8 mouse cellular contexts compared by ENCODE assay signal in the genomic region with DNA sequence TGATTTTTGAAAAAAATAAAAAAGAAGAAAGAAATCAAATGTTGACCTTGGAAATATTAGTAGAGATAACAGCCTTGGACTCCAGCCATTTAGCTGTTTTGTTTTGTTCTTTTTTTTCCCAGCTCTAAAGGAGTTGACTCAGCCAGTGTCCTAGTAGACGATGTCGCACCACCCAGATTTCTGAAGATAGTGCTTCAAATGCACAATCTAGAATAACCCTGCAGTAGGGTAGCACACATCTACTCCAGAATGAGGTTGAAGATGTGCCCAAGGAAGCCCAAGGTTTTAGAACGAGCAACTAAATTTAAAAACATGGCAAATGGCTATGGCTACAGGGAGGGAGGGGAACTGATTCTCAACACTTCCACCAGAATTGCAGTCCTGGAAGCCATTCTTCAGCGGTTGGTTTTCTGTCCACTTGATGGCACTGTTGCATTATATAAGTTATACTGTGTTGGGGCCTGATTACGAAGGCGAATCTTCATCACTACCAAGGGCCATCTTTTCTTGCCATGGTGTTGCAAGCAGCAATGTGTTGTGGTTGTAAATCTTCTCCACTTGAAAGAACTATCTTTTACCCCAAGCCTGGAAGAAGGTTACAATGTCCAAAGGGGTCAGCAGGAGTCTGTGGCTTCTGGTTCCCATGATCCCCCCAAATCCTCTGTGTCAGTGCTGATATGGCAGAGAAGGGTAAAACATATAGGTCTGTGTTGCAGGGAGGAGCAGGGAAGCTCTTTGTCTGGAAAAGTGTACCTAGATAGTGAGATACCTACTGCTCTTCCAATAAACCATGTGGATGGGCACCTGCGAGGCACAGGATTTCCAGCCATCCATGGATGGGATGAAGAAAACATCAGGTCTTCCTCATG.
DNase-seq lines count a peak whose midpoint lies in the region; ATAC-seq and TF ChIP-seq lines count a peak whose summit lies in the region.

No protein-coding gene starts in this region.

- peak; percentile 93 for ATAC-seq in forebrain, postnatal 0 days
- no peak for ATAC-seq in intestine, postnatal 0 days
- peak; percentile 60; the same call in 1 of the 2 replicates for ATAC-seq in neural tube, embryonic 11.5 days (ENCODE audit: insufficient read depth, low FRiP score, low TSS enrichment)

- H3K36me3 ChIP-seq in forebrain, postnatal 0 days (ENCODE audit: insufficient read depth) = no peaks in the 10 kb centered on the region
- H3K36me3 ChIP-seq in intestine, postnatal 0 days (ENCODE audit: control insufficient read depth, insufficient read depth) = no peaks in the 10 kb centered on the region
- H3K36me3 ChIP-seq in neural tube, embryonic 11.5 days (ENCODE audit: control insufficient read depth, insufficient read depth, low read length) = no peaks in the 10 kb centered on the region
- no peaks in the 10 kb centered on the region for H3K36me3 ChIP-seq in thymus, adult 2 months (ENCODE audit: control insufficient read depth, insufficient read depth, low read length)

- DNase-seq in gastrocnemius, adult 2 months = no peak
- no peak for DNase-seq in gastrocnemius, adult 8-10 months (ENCODE audit: low spot score in 2 of 2)
- DNase-seq in brain, embryonic 18.5 days (ENCODE audit: low read depth, low spot score) = peak; percentile 40
- DNase-seq in forebrain, postnatal 0 days = peak; percentile 87
- DNase-seq in left cerebral cortex, adult 8-10 months (ENCODE audit: low spot score in 2 of 2) = peak; percentile 28 to 60
- peak; percentile 27 for DNase-seq in neural tube, embryonic 11.5 days (ENCODE audit: low spot score)
- no peak for DNase-seq in thymus, adult 2 months

- peak; percentile 69 for TF ChIP-seq CTCF in gastrocnemius, adult 2 months (IDR thresholded peaks at IDR 0.05)
- TF ChIP-seq CTCF in forebrain, postnatal 0 days (IDR thresholded peaks at IDR 0.05; ENCODE audit: low read depth) = peak; percentile 84
- TF ChIP-seq CTCF in intestine, postnatal 0 days (IDR thresholded peaks at IDR 0.05; ENCODE audit: low read depth) = peak; percentile 68
- no peak for TF ChIP-seq CTCF in thymus, adult 2 months (IDR thresholded peaks at IDR 0.05; ENCODE audit: borderline replicate concordance, control insufficient read depth, extremely low read depth, insufficient read depth, low read length, poor library complexity)

- H3K27me3 ChIP-seq in forebrain, postnatal 0 days (ENCODE audit: insufficient read depth, low read length) = no peaks in the 10 kb centered on the region
- no peaks in the 10 kb centered on the region for H3K27me3 ChIP-seq in intestine, postnatal 0 days (replicated peaks; ENCODE audit: control insufficient read depth, insufficient read depth, low read length)
- no peaks in the 10 kb centered on the region for H3K27me3 ChIP-seq in neural tube, embryonic 11.5 days (ENCODE audit: control insufficient read depth, insufficient read depth, low read length)
- H3K27me3 ChIP-seq in thymus, adult 2 months (ENCODE audit: control insufficient read depth, insufficient read depth, low read length) = no peaks in the 10 kb centered on the region

- no peak overlapping the region for H3K27ac ChIP-seq in gastrocnemius, adult 2 months
- no peak overlapping the region for H3K27ac ChIP-seq in forebrain, postnatal 0 days (ENCODE audit: low read depth, low read length)
- H3K27ac ChIP-seq in intestine, postnatal 0 days (ENCODE audit: low read depth, low read length) = no peak overlapping the region
- H3K27ac ChIP-seq in neural tube, embryonic 11.5 days (ENCODE audit: low read depth, low read length) = no peak overlapping the region
- no peak overlapping the region for H3K27ac ChIP-seq in thymus, adult 2 months (ENCODE audit: control insufficient read depth, insufficient read depth, low read length)

- H3K4me1 ChIP-seq in forebrain, postnatal 0 days (ENCODE audit: insufficient read depth) = no peaks in the 10 kb centered on the region
- H3K4me1 ChIP-seq in intestine, postnatal 0 days (replicated peaks; ENCODE audit: control insufficient read depth, insufficient read depth, low read length) = no peaks in the 10 kb centered on the region
- no peaks in the 10 kb centered on the region for H3K4me1 ChIP-seq in neural tube, embryonic 11.5 days (ENCODE audit: control insufficient read depth, insufficient read depth, low read length)
- H3K4me1 ChIP-seq in thymus, adult 2 months (replicated peaks; ENCODE audit: control insufficient read depth, insufficient read depth, low read length) = no peaks in the 10 kb centered on the region

- no peak overlapping the region for H3K9ac ChIP-seq in forebrain, postnatal 0 days
- no peak overlapping the region for H3K9ac ChIP-seq in intestine, postnatal 0 days (ENCODE audit: low read depth, low read length)
- H3K9ac ChIP-seq in neural tube, embryonic 11.5 days (ENCODE audit: low read length) = no peak overlapping the region

- H3K4me3 ChIP-seq in gastrocnemius, adult 2 months = no peak overlapping the region
- no peak overlapping the region for H3K4me3 ChIP-seq in forebrain, postnatal 0 days (ENCODE audit: low read depth, low read length)
- no peak overlapping the region for H3K4me3 ChIP-seq in intestine, postnatal 0 days (ENCODE audit: low read depth, low read length)
- H3K4me3 ChIP-seq in neural tube, embryonic 11.5 days (ENCODE audit: low read depth, low read length) = no peak overlapping the region
- H3K4me3 ChIP-seq in thymus, adult 2 months (ENCODE audit: control insufficient read depth, insufficient read depth, low read length) = no peak overlapping the region

- 47% methylated on average over 7 of the region's 7 CpGs for WGBS in forebrain, postnatal 0 days
- 47% methylated on average over 7 of the region's 7 CpGs for WGBS in intestine, postnatal 0 days
- 54% methylated on average over 7 of the region's 7 CpGs for WGBS in neural tube, embryonic 11.5 days
- WGBS in thymus, adult 2 months = 46% methylated on average over 7 of the region's 7 CpGs

- intact Hi-C loops in gastrocnemius, adult 2 months (cut with DNase I) = loop anchor here (1.0 kb wide), 1 partner anchor 425 kb away; no protein-coding TSS in a partner anchor

- H3K4me2 ChIP-seq in forebrain, postnatal 0 days (ENCODE audit: low read depth) = no peak overlapping the region
- no peak overlapping the region for H3K4me2 ChIP-seq in intestine, postnatal 0 days (replicated peaks; ENCODE audit: low read depth)
- H3K4me2 ChIP-seq in neural tube, embryonic 11.5 days (ENCODE audit: low read depth) = no peak overlapping the region

- no peaks in the 10 kb centered on the region for H3K9me3 ChIP-seq in forebrain, postnatal 0 days (ENCODE audit: low read length)
- H3K9me3 ChIP-seq in intestine, postnatal 0 days (ENCODE audit: control insufficient read depth) = no peaks in the 10 kb centered on the region
- no peaks in the 10 kb centered on the region for H3K9me3 ChIP-seq in neural tube, embryonic 11.5 days (ENCODE audit: control insufficient read depth, low read length)

- TF ChIP-seq POLR2A in thymus, adult 2 months (IDR thresholded peaks at IDR 0.05; ENCODE audit: control insufficient read depth, extremely low read depth, insufficient read depth, low read length, poor library complexity) = no peak

Comparison
In these comparisons a context has a peak if more than half of its experiments do, and no peak if none do; other contexts are left out.
1. DNase-seq: peak in brain, embryonic 18.5 days (single experiment), forebrain, postnatal 0 days (single experiment), left cerebral cortex, adult 8-10 months (2 of 2) and neural tube, embryonic 11.5 days (single experiment); none in gastrocnemius, adult 2 months (single experiment), gastrocnemius, adult 8-10 months (0 of 2) and thymus, adult 2 months (single experiment).